Comparison of ENCODE assay signal across 8 mouse cellular contexts in genomic region chr10:94408356-94409146, GRCm38 (mm10).
A peak's percentile ranks its signal among the peaks of the same experiment; 100 is the strongest.
DNase-seq lines count a peak whose midpoint lies in the region; ATAC-seq lines count a peak whose summit lies in the region.

No protein-coding gene starts in this region.

- H3K4me3 ChIP-seq in hindbrain, embryonic 13.5 days: peak overlapping the region; percentile 29

- WGBS in hindbrain, embryonic 13.5 days: 26% methylated on average over 22 of the region's 22 CpGs

- H3K4me2 ChIP-seq in hindbrain, embryonic 13.5 days: peak overlapping the region; percentile 50

- peak overlapping the region; percentile 62 for H3K27ac ChIP-seq in hindbrain, embryonic 13.5 days

- no peaks in the 10 kb centered on the region for H3K36me3 ChIP-seq in hindbrain, embryonic 13.5 days

- peak; percentile 85 for DNase-seq in R1 (ENCODE audit: low read depth, low spot score)
- DNase-seq in cerebellum, postnatal 10 days: peak; percentile 87 to 89
- DNase-seq in frontal cortex, postnatal 14 days (ENCODE audit: low spot score in 2 of 2): peak; percentile 73 to 78
- DNase-seq in layer of hippocampus, postnatal 14 days (ENCODE audit: low spot score in 2 of 2): peak; percentile 77 to 91
- peak; percentile 87 for DNase-seq in lung, postnatal 10 days
- peak; percentile 67 for DNase-seq in ovary, postnatal 36 days (ENCODE audit: low spot score)
- peak; percentile 72 for DNase-seq in thymus, postnatal 14 days

- H3K4me1 ChIP-seq in hindbrain, embryonic 13.5 days (replicated peaks): peaks cover 12% of the 10 kb centered on the region

- ATAC-seq in hindbrain, embryonic 13.5 days (ENCODE audit: low FRiP score): peak; percentile 80

- H3K9ac ChIP-seq in hindbrain, embryonic 13.5 days: peak overlapping the region; percentile 58

- no peaks in the 10 kb centered on the region for H3K27me3 ChIP-seq in hindbrain, embryonic 13.5 days

- no peaks in the 10 kb centered on the region for H3K9me3 ChIP-seq in hindbrain, embryonic 13.5 days

Comparison
In these comparisons a context has a peak if more than half of its experiments do, and no peak if none do; other contexts are left out.
1. Peak in every context shown above with its lines: DNase-seq, ATAC-seq, H3K4me3 ChIP-seq and H3K27ac ChIP-seq.